In the genomic region with DNA sequence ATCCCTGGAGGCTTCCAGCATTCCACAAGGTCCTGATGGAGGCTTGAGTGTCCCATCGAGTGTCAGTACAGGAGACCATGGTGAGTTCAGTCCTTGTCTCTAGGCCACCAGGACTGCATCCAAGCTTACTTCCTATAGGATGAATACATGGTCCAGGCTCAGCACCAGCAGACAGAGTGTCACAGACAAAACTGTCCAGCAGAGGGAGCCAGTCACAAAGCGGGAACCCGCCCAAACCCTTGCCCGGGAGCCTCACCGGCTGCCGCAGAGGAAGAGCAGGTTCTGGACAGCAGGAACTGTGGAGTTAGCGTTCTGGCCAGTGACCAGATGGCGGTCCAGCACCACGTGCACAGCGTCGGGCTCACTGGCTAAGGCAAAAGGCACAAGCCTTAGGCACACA, we compare ENCODE assay signal across 8 mouse cellular contexts. TPM values are rescaled to one million over a fixed set of nuclear protein-coding genes. Genes with fewer than 3 reads are reported as not detected.
DNase-seq lines count a peak whose midpoint lies in the region; ATAC-seq and TF ChIP-seq lines count a peak whose summit lies in the region.

No protein-coding gene starts in this region.

- 12% methylated on average over 11 of the region's 11 CpGs for WGBS in intestine, postnatal 0 days
- WGBS in midbrain, embryonic 10.5 days, result 14% methylated on average over 11 of the region's 11 CpGs

- no peak overlapping the region; the same call in 1 of the 2 replicates for H3K4me2 ChIP-seq in intestine, postnatal 0 days (replicated peaks; ENCODE audit: low read depth)

- no peak overlapping the region for H3K9ac ChIP-seq in intestine, postnatal 0 days (ENCODE audit: low read depth, low read length)

- no peaks in the 10 kb centered on the region for H3K27me3 ChIP-seq in intestine, postnatal 0 days (replicated peaks; ENCODE audit: control insufficient read depth, insufficient read depth, low read length)
- no peaks in the 10 kb centered on the region for H3K27me3 ChIP-seq in midbrain, embryonic 10.5 days (ENCODE audit: low read depth, poor library complexity, severe bottlenecking)

- no peak overlapping the region for H3K27ac ChIP-seq in intestine, postnatal 0 days (ENCODE audit: low read depth, low read length)
- peak overlapping the region; percentile 69 for H3K27ac ChIP-seq in midbrain, embryonic 10.5 days (replicated peaks)

- no peaks in the 10 kb centered on the region for H3K9me3 ChIP-seq in intestine, postnatal 0 days (ENCODE audit: control insufficient read depth)
- H3K9me3 ChIP-seq in midbrain, embryonic 10.5 days (replicated peaks), result no peaks in the 10 kb centered on the region

- H3K4me1 ChIP-seq in intestine, postnatal 0 days (replicated peaks; ENCODE audit: control insufficient read depth, insufficient read depth, low read length), result peaks cover 5% of the 10 kb centered on the region; the same call in 1 of the 2 replicates
- H3K4me1 ChIP-seq in midbrain, embryonic 10.5 days, result peaks cover 16% of the 10 kb centered on the region

- H3K36me3 ChIP-seq in intestine, postnatal 0 days (ENCODE audit: control insufficient read depth, insufficient read depth), result peaks cover 24% of the 10 kb centered on the region; the same call in 1 of the 2 replicates
- H3K36me3 ChIP-seq in midbrain, embryonic 10.5 days, result peaks cover 45% of the 10 kb centered on the region

- peak; percentile 90 for DNase-seq in adrenal gland, adult 2 months
- DNase-seq in embryo, embryonic 11.5 days (ENCODE audit: low read depth, low spot score), result peak; percentile 69
- peak; percentile 78 to 87 for DNase-seq in left cerebral cortex, postnatal 36 days (ENCODE audit: low spot score in 2 of 2)
- peak; percentile 87 for DNase-seq in midbrain, embryonic 10.5 days (ENCODE audit: low spot score)
- peak; percentile 82 for DNase-seq in right cerebral cortex, postnatal 25 days
- DNase-seq in urinary bladder, postnatal 36 days (ENCODE audit: low spot score in 2 of 2), result peak; percentile 86 to 87

- intact Hi-C loops in left cerebral cortex, postnatal 36 days (cut with DNase I), result loop anchor here (2.0 kb wide), 1 partner anchor 116 kb away; no protein-coding TSS in a partner anchor

- ATAC-seq in granulocyte monocyte progenitor cell, adult 5-6 weeks (replicated peaks; ENCODE audit: poor library complexity, severe bottlenecking), result peak; percentile 88
- peak; percentile 67 for ATAC-seq in intestine, postnatal 0 days

- H3K4me3 ChIP-seq in intestine, postnatal 0 days (ENCODE audit: low read depth, low read length), result no peak overlapping the region
- H3K4me3 ChIP-seq in midbrain, embryonic 10.5 days, result peak overlapping the region; percentile 22; the same call in 1 of the 2 replicates

- TF ChIP-seq CTCF in intestine, postnatal 0 days (IDR thresholded peaks at IDR 0.05; ENCODE audit: low read depth), result peak; percentile 98

RNA-seq across cellular contexts. Expression of gene Gatd1, which starts 5.1 kb away (rescaled TPM):
- 10 to 100 TPM; 29.7 to 41.1 TPM for total RNA-seq in adrenal gland, adult 2 months (2021)
- polyA plus RNA-seq in adrenal gland, adult 2 months (2012; rRNA removed), result 49.5 and 58.2 TPM in 2 replicates
- total RNA-seq in granulocyte monocyte progenitor cell, adult 5-6 weeks (2014; fragmentation: Nextera tagmentation), result 19.7 and 41.9 TPM in 2 replicates
- 10.8 and 15.6 TPM in 2 replicates for total RNA-seq in granulocyte monocyte progenitor cell, adult 5-6 weeks (2017)
- polyA plus RNA-seq in intestine, postnatal 0 days (2015; fragmentation: Nextera tagmentation; extraction: Ambion mirVana), result 34.3 and 37.1 TPM in 2 replicates
- 10 to 100 TPM; 43.2 to 43.4 TPM for total RNA-seq in left cerebral cortex, postnatal 36 days (2021)
- polyA plus RNA-seq in midbrain, embryonic 10.5 days (2016; fragmentation: Nextera tagmentation; extraction: Ambion mirVana), result 45.1 and 47.0 TPM in 2 replicates

RNA-seq across cellular contexts. Expression of gene Taldo1, which starts 16.8 kb away (rescaled TPM):
- 100 to 1,000 TPM; 640 to 700 TPM for total RNA-seq in adrenal gland, adult 2 months (2021)
- polyA plus RNA-seq in adrenal gland, adult 2 months (2012; rRNA removed), result 260 and 309 TPM in 2 replicates
- 289 and 344 TPM in 2 replicates for total RNA-seq in granulocyte monocyte progenitor cell, adult 5-6 weeks (2014; fragmentation: Nextera tagmentation)
- 559 and 668 TPM in 2 replicates for total RNA-seq in granulocyte monocyte progenitor cell, adult 5-6 weeks (2017)
- 706 and 711 TPM in 2 replicates for polyA plus RNA-seq in intestine, postnatal 0 days (2015; fragmentation: Nextera tagmentation; extraction: Ambion mirVana)
- total RNA-seq in left cerebral cortex, postnatal 36 days (2021), result 100 to 1,000 TPM in 1 of 2 experiments, 10 to 100 TPM in 1; 93.3 to 116 TPM
- 339 and 342 TPM in 2 replicates for polyA plus RNA-seq in midbrain, embryonic 10.5 days (2016; fragmentation: Nextera tagmentation; extraction: Ambion mirVana)

RNA-seq across cellular contexts. Expression of gene Cend1, which starts 20.5 kb away (rescaled TPM):
- 1 to 10 TPM; 1.6 to 2.8 TPM for total RNA-seq in adrenal gland, adult 2 months (2021)
- polyA plus RNA-seq in adrenal gland, adult 2 months (2012; rRNA removed), result 1.00 and 1.2 TPM in 2 replicates
- total RNA-seq in granulocyte monocyte progenitor cell, adult 5-6 weeks (2014; fragmentation: Nextera tagmentation), result not detected in 2 replicates
- not detected in 2 replicates for total RNA-seq in granulocyte monocyte progenitor cell, adult 5-6 weeks (2017)
- 2.7 and 3.3 TPM in 2 replicates for polyA plus RNA-seq in intestine, postnatal 0 days (2015; fragmentation: Nextera tagmentation; extraction: Ambion mirVana)
- total RNA-seq in left cerebral cortex, postnatal 36 days (2021), result 100 to 1,000 TPM; 291 to 331 TPM
- 8.9 and 15.1 TPM in 2 replicates for polyA plus RNA-seq in midbrain, embryonic 10.5 days (2016; fragmentation: Nextera tagmentation; extraction: Ambion mirVana)

RNA-seq across cellular contexts. Expression of gene Slc25a22, which starts 28.9 kb away (rescaled TPM):
- total RNA-seq in adrenal gland, adult 2 months (2021), result 100 to 1,000 TPM; 125 to 172 TPM
- polyA plus RNA-seq in adrenal gland, adult 2 months (2012; rRNA removed), result 234 and 236 TPM in 2 replicates
- total RNA-seq in granulocyte monocyte progenitor cell, adult 5-6 weeks (2014; fragmentation: Nextera tagmentation), result 18.8 and 36.2 TPM in 2 replicates
- 4.3 and 4.9 TPM in 2 replicates for total RNA-seq in granulocyte monocyte progenitor cell, adult 5-6 weeks (2017)
- 65.8 and 67.7 TPM in 2 replicates for polyA plus RNA-seq in intestine, postnatal 0 days (2015; fragmentation: Nextera tagmentation; extraction: Ambion mirVana)
- 100 to 1,000 TPM; 270 to 289 TPM for total RNA-seq in left cerebral cortex, postnatal 36 days (2021)
- polyA plus RNA-seq in midbrain, embryonic 10.5 days (2016; fragmentation: Nextera tagmentation; extraction: Ambion mirVana), result 43.7 and 48.4 TPM in 2 replicates

RNA-seq across cellular contexts. Expression of gene Pidd1, which starts 35.0 kb away (rescaled TPM):
- 1 to 10 TPM; 1.4 to 1.5 TPM for total RNA-seq in adrenal gland, adult 2 months (2021)
- 9.2 and 11.2 TPM in 2 replicates for polyA plus RNA-seq in adrenal gland, adult 2 months (2012; rRNA removed)
- 33.2 and 45.1 TPM in 2 replicates for total RNA-seq in granulocyte monocyte progenitor cell, adult 5-6 weeks (2014; fragmentation: Nextera tagmentation)
- 10.5 and 16.4 TPM in 2 replicates for total RNA-seq in granulocyte monocyte progenitor cell, adult 5-6 weeks (2017)
- polyA plus RNA-seq in intestine, postnatal 0 days (2015; fragmentation: Nextera tagmentation; extraction: Ambion mirVana), result 1.4 and 1.6 TPM in 2 replicates
- 1 to 10 TPM in 1 of 2 experiments, under 1 TPM in 1; 0.76 to 1.9 TPM for total RNA-seq in left cerebral cortex, postnatal 36 days (2021)
- polyA plus RNA-seq in midbrain, embryonic 10.5 days (2016; fragmentation: Nextera tagmentation; extraction: Ambion mirVana), result 18.8 and 20.9 TPM in 2 replicates

Comparison
In these comparisons a context has a peak if more than half of its experiments do, and no peak if none do; other contexts are left out.
1. RNA of gene Cend1, which starts 20.5 kb away (total RNA-seq): 291 to 331 TPM in left cerebral cortex, postnatal 36 days; 1.6 to 2.8 TPM in adrenal gland, adult 2 months and not detected in granulocyte monocyte progenitor cell, adult 5-6 weeks; every median in the first group is over 10 times any median in the second.
2. Peak in every context shown above with its lines, with median percentiles within 50 percentile points of each other: DNase-seq.